Mouse (Mus musculus) inflammation-experienced regulatory T-cells (primary cell): Measurements from ENCODE around the gene Mthfd1. TPM values are rescaled to one million over a fixed set of nuclear protein-coding genes. Genes with fewer than 3 reads are reported as not detected.

Experiments
- polyA plus RNA-seq, 2 experiments: library from polyadenylated mRNA; unstranded; fragments of 100-300 nt; shearing (Covaris generic); gene quantifications; one replicate each; pipeline ENCODE4 v1.2.1; 2017

Mthfd1 gene
- 10 to 100 TPM; 45.9 to 59.4 TPM for polyA plus RNA-seq

GRCm38 (mm10) chr12:76254725-76255498 lies at the start of gene Mthfd1:
Gene Mthfd1 (plus strand): TSS chr12:76255298.

GRCm38 (mm10) chr12:76246646-76247045 lies 8.5 kb upstream of the Mthfd1 start, which contains the start of gene Tex21:
Gene Tex21 (minus strand): TSS chr12:76246746.

GRCm38 (mm10) chr12:76324679-76325431 lies 69.8 kb downstream of the Mthfd1 start, which contains the start of gene Akap5:
Gene Akap5 (plus strand): TSS chr12:76324891.

Other genes starting within 250 kb of the Mthfd1 start
- gene Esr2, start 78.0 kb upstream of the Mthfd1 start, polyA plus RNA-seq = under 1 TPM; 0.07 to 0.38 TPM
- under 1 TPM in 1 of 2 experiments, not detected in 1; 0.16 TPM for gene Tex21, start 8.6 kb upstream of the Mthfd1 start, polyA plus RNA-seq
- 1 to 10 TPM; 1.3 to 1.5 TPM for gene Akap5, start 69.6 kb downstream of the Mthfd1 start, polyA plus RNA-seq
- gene Zbtb25, start 114.3 kb downstream of the Mthfd1 start, polyA plus RNA-seq = 10 to 100 TPM; 64.8 to 71.8 TPM
- gene Zbtb1, start 115.0 kb downstream of the Mthfd1 start, polyA plus RNA-seq = 10 to 100 TPM; 21.0 to 28.1 TPM
- 1 to 10 TPM; 2.4 to 3.5 TPM for gene Hspa2, start 148.9 kb downstream of the Mthfd1 start, polyA plus RNA-seq
- not detected for gene Ppp1r36, start 162.2 kb downstream of the Mthfd1 start, polyA plus RNA-seq